Mouse (Mus musculus) right cerebral cortex, adult 2 months (tissue): ENCODE data around the gene Anxa9.
"Not testable (repeated sequence)": the region's sequence is repeated elsewhere in the genome, so short reads cannot be mapped to it uniquely, and the experiment has no call there.

ENCODE experiments used
- DNase-seq, 2 experiments: peaks; one replicate each; pipeline ENCODE4 v3.0.0; 2021 to 2022; ENCODE audit warnings: low spot score in 2 of 2

Gene Anxa9

GRCm38 (mm10) chr3:95307100-95307499, at the start of gene Anxa9:
Gene Anxa9, minus strand, starts transcription at chr3:95307176.
- no peak for DNase-seq

- DNase-seq = peak in 1 of 2 experiments; percentile 13
Observed at GRCm38 (mm10) chr3:95355911-95356544, 49.1 kb upstream of the Anxa9 start.

- no peak for DNase-seq
Observed at GRCm38 (mm10) chr3:95349491-95349890, 42.5 kb upstream of the Anxa9 start.

- DNase-seq = not testable (repeated sequence)
Observed at GRCm38 (mm10) chr3:95348343-95348742, 41.4 kb upstream of the Anxa9 start.

- DNase-seq = no peak
Observed at GRCm38 (mm10) chr3:95346454-95346853, 39.5 kb upstream of the Anxa9 start.

GRCm38 (mm10) chr3:95343356-95344000, 36.5 kb upstream of the Anxa9 start:
- not testable (repeated sequence) for DNase-seq

GRCm38 (mm10) chr3:95338251-95338650, 31.3 kb upstream of the Anxa9 start:
- DNase-seq = no peak

- DNase-seq = no peak
Observed at GRCm38 (mm10) chr3:95337345-95337744, 30.4 kb upstream of the Anxa9 start.

- DNase-seq = no peak
Observed at GRCm38 (mm10) chr3:95331528-95331927, 24.6 kb upstream of the Anxa9 start.

GRCm38 (mm10) chr3:95328803-95329404, 21.9 kb upstream of the Anxa9 start:
- DNase-seq = no peak

- no peak for DNase-seq
Observed at GRCm38 (mm10) chr3:95324454-95325144, 17.6 kb upstream of the Anxa9 start.

GRCm38 (mm10) chr3:95323429-95323828, 16.5 kb upstream of the Anxa9 start:
- no peak for DNase-seq

- peak in 1 of 2 experiments; percentile 21 for DNase-seq
Observed at GRCm38 (mm10) chr3:95319701-95320625, 13.0 kb upstream of the Anxa9 start.

GRCm38 (mm10) chr3:95319110-95319509, 12.1 kb upstream of the Anxa9 start:
- no peak for DNase-seq

- peak in 1 of 2 experiments; percentile 25 for DNase-seq
Observed at GRCm38 (mm10) chr3:95318548-95318947, 11.6 kb upstream of the Anxa9 start.

- peak; percentile 62 to 72 for DNase-seq
Observed at GRCm38 (mm10) chr3:95317414-95318080, 10.6 kb upstream of the Anxa9 start.

GRCm38 (mm10) chr3:95315844-95316550, 9.0 kb upstream of the Anxa9 start:
- no peak for DNase-seq

GRCm38 (mm10) chr3:95315094-95315843, 8.3 kb upstream of the Anxa9 start:
- DNase-seq = peak; percentile 54 to 71

- peak in 1 of 2 experiments; percentile 14 for DNase-seq
Observed at GRCm38 (mm10) chr3:95314486-95315093, 7.6 kb upstream of the Anxa9 start, which contains the start of gene Cers2. Gene Cers2, plus strand, starts transcription at chr3:95314791.
